Comparison of ENCODE assay signal across 12 mouse cellular contexts in the genomic region with DNA sequence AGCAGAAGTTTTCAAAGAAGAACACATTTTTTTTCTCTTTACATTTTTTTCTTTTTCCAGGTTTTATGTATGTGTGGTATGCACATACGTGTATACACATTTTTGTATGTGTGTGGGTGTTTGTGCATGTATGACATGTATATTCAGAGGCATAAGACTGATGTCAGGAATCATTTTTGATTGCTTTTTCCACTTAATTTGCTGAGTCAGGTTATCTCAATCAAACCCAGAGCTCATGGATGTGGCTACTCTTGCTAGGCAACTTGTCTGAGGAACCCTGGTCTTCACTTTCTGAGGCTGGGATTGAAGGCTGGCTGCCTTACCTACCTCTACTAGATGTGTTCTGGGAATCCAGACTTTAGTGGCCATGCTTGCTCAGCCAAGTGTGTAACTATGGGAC.
"Had no signal": no experiment of that assay in that cellular context is flagged by ENCODE, and none has a peak within 500 bp of the region (broad histone marks: within the 10 kb centered on the region; RNA-seq: fewer than 3 reads in every experiment).

No protein-coding gene starts in this region.

- DNase-seq: lung, adult 18-20 months; lung, embryonic 14.5 days; lung, postnatal 10 days; lung, postnatal 4 days; midbrain, embryonic 14.5 days; retina, postnatal 1 day; right cerebral cortex, adult 18-20 months; right cerebral cortex, postnatal 25 days; right cerebral cortex, postnatal 4 days; spleen, adult 18-20 months; thymus, adult 18-20 months; thymus, postnatal 25 days had no signal
